Mouse (Mus musculus) cerebellum, postnatal 36 days (tissue): Measurements from ENCODE around the gene Hint2.

Experiments used
- DNase-seq, 2 experiments: peaks; one replicate each; pipeline ENCODE4 v3.0.0; 2021 to 2022; ENCODE audit warnings: mixed read lengths in 2 of 2

Gene Hint2

DNA sequence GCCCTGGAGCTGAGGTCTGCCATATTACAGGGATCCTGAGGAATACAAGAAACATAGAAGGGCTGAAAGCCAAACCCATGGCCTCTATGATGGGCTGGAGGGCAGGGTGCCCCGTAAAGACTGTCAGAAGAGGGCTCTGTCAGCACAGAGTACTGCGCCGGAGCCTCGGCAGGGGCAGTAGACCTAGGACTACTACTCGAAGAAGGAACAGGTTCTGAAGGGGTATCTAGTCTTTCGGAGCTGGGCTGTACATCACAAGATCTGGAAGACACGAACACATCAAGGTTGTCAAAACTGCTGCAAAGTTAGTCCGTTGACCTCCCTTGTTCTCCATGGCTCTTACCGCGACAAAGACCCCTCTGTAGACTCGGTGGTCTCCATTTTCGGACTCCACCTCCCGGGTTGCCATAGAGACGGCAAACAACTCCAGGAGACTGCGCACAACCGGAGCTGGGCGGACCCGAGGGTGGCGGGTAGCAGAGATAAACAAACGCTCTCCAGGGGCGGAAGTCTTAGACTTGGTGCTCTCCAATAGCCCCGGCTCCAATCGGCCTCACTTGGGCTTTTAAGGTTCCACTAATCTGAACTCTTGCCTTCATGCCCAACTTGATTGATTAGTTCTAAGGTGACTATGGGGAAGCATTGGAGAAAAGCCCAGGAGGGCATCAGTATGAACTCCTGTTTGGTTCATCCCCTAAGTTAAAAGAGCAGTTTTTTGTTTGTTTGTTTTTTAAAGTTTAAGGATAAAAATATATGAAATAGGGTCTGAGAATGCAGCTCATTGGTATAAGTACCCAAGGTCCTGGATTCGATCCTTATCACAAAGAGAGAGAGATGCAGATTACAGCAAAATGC, 2.9 kb downstream of the Hint2 start, which contains the start of gene Spag8:
Spag8 (minus strand) TSS at position 434 of the 855 bp plus-strand sequence.
- no peak for DNase-seq

DNA sequence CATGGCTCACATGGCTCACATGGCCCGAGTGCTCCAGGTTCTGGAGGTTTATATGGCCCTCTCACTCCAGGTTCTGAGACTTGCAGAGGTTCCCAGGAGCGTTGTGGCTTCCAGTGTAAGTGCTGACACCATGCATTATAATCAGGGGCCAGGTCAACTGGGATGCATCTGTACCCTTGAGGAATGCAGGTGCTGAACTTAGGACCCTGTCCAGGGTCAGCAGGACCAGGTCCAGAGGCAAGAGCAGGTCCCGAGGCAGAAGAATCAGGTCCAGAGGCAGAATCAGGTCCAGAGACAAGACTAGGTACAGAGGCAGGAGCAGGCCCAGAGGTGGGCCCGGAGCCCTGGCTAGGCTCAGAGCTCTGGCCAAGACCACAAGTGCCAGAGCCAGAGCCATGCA, 3.5 kb downstream of the Hint2 start:
- no peak for DNase-seq

DNA sequence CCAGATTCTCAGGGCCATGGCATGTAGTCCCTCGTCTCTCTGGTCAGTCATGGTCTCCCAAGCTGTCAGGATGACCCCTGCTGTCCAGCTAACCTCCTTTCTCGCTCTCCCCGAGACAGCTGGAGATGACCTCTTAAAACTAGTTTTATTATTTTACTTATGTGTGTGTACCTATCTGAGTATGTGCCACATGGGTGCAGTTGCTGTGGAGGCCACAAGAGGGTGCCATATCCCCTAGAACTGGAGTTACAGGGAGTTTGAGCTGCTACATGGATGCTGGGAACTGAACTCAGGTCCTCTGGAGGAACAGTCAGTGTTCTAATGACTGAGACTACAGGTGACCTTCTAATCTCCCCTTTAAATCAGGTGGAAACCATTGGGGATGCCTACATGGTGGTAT, 6.5 kb downstream of the Hint2 start:
- DNase-seq: no peak

DNA sequence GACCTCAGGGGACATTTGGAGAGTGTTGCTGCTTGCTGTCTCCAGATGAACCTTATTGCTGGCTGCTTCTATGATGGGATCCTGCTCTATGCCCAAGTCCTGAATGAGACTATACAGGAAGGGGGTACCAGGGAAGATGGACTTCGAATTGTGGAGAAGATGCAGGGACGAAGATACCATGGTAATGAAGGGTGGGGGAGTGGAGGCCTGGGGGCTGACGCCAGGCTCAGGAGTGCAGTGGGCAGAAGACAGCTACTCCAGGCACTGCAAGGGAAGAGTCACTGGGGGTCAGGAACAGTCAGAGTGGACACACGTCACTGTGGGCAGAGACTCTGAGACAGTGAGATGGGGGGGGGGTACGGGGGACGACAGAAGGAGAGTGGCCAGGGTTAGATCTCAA, 15.8 kb downstream of the Hint2 start:
- no peak for DNase-seq

DNA sequence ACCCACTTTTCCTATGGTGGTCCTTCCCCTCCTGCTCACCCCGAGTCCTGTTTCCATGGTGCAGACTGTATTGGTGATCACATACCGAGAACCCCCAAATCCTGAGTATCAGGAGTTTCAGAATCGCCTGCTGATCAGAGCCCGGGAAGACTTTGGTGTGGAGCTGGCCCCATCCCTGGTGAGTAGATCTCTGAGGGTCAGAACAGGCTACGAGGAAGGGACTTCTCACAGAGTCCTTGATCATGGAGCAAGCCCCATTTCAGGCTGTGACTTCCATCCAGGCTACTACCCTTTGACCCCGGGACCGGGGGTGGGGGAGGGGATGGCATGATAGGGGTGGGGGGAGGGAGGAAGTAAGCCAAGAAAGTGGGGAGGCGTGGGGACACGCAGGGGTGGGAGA, 16.2 kb downstream of the Hint2 start:
- DNase-seq: no peak

DNA sequence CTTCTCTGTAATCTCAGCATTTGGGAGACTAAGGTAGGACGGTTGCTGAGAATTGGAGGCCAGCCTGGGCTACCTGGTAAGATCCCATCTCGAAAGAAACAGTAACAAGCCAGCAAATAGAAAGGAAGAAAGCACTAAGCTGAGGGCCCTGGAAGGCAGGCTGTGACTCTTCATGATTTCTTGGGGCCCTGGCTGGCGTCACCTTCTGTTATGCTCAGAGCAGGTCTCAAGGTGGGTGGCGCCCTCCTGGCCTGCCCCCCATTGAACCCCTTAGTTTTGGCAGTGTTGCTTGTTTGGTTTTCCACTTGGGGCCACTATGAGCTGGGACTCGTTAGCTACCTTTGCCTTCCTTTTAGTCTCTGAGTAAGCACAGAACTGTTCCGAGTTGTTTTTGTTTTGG, 19.5 kb downstream of the Hint2 start:
- DNase-seq: no peak

DNA sequence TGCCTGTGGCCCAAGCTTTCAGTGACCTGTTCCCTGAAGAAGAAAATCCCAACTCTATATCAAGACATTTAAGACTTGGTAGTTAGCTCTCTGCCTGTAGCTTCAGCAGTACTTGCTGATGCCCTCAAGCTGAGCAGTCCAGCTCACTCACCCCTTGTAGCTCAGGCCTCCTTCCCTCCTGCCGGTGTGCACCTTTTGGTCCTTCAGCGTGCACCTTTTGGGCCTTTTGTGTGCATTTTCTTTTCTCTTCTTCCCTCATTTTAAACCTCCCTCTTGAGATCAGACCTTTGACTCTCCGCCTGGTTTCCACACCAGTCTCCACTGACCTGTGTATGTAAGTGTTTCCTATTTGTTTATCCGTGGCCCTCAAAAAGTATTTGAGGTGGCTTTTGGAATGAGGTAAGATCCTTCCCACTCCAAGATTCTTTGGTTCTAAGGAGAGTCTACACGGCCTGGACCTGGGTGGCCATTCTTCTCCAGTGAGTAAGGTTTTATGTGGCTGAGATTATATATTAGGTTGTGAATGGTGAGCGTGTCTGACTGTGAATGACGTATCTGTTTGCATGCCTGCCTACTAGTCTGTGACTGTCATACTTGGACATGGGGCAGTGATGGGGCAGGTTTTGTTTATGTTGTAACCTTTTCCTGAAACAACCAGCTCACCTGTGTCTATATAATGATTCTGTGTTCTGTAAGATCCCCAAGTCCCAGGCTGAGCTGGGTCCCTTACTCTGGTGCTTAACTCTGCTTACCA, 21.5 kb downstream of the Hint2 start:
- no peak for DNase-seq

DNA sequence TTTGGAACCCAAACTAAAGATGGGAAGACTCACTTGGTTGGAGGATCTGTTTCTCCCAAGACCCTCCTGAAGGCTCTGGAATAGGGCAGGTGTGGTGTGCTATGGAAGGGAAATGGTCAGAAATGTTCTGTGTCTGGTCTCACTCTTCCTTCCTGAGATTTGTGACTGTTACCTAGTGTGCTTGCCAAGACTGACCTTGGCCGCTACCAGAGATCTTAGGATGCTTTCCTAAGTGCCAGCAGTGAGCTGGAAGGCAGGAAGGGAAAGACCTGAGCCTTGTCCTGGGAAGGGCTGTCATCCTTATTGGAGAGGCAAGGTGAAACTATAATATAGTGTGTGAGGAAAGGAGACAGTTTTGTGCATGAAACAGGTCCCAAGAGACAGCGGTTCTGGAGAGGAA, 22.5 kb downstream of the Hint2 start:
- DNase-seq: no peak

DNA sequence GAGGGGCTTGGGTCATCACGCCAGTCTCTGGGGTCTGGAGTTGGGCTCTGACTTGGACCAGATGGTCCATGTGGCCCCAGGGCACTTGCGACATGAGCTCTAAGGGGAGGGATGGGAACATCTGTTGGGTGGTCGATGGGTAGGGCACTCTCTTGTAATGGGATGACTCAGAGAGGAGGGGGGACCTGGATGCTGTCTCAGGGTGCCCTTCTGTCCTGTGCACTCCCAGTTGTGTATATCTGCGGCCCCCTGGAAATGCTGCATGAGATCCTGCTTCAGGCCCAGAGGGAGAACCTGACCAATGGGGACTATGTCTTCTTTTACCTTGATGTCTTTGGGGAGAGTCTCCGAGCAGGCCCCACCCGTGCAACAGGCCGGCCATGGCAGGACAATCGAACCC, 23.0 kb downstream of the Hint2 start:
- no peak for DNase-seq

DNA sequence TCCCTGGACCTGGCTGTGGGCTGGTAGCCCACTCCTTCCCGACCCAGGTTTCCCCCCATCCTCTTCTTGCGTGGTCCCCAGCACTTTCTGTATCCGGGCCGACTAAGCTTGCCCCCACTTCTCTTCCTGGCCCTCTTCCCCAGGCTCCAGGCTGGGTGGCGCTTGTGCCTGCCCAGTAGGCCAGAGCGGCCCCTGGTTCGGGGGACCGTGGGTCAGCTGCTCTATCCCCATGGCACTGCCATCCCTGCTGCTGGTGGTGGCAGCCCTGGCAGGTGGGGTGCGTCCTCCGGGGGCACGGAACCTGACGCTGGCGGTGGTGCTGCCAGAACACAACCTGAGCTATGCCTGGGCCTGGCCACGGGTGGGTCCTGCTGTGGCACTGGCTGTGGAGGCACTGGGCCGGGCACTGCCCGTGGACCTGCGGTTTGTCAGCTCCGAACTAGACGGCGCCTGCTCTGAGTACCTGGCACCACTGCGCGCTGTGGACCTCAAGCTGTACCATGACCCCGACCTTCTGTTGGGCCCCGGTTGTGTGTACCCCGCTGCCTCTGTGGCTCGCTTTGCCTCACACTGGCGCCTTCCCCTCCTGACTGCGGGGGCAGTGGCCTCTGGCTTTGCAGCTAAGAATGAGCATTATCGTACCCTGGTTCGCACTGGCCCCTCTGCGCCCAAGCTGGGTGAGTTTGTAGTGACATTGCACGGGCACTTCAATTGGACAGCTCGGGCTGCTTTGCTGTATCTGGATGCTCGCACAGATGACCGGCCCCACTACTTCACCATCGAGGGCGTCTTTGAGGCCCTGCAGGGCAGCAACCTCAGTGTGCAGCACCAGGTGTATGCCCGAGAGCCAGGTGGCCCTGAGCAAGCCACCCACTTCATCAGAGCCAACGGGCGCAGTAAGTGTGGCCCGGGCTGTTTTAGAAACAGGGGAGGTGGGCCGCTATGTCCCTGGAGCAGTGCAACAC, 24.0 kb downstream of the Hint2 start:
- peak; percentile 57 to 58 for DNase-seq

DNA sequence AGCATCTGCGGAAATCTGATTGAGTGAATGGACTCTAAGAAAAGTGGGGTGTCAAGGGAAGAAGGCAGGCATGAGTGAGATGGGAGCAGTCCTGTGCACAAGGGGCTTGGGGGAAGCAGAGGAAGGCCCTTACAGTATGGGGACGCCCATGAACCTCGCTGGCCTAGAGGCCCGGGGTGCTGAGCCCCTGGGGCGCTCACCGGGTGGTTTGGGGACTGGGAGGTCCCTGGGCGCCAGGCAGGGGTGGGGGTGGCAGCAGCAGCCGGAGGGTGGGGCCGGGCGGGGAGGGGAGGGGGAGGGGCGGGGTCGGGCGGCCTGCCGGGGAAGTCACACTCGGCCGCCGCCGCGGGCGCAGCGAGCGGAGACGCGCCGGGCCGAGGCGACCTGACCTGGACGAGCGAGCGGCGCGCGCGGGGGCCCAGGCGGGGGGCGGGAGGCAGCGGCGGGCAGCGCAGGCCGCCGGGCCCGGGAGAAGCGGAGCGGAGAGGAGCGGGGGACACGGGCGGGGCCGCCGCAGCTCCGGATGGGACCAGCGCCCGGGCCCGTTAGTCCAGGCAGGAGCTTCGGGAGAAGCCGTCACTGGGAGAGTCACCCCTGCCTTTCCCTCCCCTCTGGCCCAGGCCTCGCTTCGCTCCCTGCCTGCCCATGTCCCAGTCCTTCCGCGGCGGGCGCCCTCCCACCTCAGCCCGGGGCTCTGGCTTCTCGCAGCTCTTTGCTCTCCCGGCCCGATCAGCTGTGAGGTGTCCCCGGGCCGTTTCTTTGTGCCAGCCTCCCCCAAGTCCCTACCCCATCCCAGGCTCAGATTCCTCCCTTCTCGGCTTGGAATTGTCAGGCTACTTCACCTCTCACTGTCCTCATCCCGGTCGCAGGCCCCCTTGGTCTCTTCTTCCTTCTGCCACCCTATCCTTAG, 25.0 kb downstream of the Hint2 start, which contains the start of gene Npr2:
Npr2 (plus strand) TSS at position 890 of the 910 bp plus-strand sequence.
- DNase-seq: peak; percentile 65 to 68

DNA sequence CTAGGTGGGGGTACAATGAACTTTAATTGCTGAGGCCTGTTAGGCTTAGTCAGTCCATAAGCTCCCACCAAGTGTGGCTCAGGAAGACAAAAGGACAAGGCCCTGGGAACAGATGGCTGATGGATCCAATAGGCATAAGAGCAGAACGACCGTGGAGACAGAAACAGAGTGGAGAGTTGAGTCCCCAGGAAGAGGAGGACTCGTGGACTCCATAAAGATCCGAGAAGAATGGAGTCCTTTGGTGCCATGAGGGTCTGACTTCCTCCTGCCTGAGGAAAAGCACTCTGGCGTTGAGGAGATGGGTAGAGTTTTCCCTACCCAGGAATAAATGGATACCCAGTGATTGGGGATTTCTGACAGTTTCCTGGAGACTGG, 25.6 kb downstream of the Hint2 start:
- DNase-seq: no peak

DNA sequence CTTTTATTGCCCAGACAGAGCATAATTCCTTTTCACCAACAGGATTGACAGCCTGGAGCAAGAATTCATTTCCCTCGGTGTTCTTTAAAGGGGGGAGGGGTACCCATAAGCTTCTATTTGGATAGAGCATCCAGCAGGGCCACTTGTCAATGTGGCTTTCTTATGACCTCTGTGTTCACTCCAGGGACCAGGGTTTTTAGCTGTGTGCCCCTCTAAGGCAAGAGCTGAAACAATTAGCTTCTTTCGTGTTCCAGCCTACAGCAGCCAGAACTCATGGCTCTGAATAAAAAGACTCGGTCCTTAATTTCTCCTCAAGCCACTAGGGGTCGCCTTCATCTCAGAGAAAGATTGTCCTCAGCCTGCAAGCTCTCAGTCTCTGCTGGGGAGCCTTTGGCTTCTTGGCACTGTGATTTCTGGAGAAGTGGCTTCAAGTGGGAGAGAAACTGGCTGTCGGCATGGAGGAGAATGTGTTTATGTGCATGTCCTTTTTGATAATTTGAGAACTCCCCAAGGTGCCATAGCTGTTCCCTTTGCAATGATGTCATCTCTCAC, 26.2 kb downstream of the Hint2 start:
- DNase-seq: peak; percentile 81 to 92

DNA sequence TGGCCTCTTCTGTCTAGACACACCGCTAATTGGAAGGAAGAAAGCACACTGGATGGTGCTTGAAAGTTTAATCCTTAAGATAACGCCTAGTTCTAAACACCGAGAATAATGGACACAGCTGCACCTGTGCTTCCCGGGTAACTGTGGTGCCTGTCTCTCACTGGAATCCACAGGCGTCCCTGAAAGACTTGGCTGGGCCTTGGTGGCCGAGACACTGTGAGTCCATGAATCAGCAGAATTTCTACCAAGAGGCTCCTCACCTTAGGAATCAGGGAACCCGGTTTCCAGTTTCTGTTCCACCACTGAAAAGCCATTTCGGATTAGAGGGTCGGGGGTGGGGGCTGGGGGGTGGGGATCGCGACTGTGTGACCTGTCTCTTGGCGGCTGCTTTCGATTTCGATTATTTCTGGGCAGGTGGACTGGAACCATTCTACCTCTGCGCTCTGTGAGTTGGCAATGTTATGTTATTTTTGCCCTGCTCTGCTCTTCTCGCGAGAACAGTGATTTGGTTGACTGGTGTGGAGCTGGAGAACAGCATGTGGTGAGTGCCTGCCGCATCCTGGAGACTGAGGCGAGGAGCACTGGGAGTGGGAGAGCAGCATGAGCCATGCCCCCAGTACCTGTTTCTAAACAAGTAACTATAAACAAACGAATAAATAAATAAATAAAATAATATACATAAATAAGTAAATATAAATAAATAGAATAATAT, 27.0 kb downstream of the Hint2 start:
- DNase-seq: peak; percentile 38 to 47

DNA sequence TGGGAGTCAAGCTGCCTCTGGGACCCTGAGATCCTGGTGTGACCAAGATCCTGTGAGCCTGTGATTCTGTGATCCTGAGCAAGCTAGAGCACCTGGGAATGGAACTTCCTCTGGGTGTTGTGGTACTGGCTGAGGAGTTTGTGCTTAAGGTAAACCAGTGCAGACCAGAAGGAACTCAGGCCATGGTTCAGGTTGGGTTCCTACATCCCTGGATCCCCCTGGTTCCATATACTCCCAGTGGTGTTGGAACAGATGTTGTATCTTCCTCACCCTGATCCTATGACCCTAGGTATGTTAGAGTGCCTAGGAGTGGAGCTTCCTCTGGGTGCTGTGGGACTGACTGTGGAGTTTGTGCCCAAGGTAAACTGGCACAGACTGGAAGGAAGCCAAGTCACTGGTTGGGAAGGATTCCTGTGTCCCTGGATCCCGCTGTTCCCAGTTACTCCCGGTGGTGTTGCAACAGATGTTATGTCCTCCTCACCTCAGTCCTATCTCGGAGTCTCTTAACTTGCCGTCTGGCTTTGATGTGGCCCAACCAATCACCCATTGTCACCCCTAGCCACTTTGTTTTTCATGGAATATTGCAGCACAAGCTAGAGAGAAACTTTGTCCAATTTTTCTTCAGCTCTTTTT, 36.0 kb downstream of the Hint2 start:
- no peak for DNase-seq

DNA sequence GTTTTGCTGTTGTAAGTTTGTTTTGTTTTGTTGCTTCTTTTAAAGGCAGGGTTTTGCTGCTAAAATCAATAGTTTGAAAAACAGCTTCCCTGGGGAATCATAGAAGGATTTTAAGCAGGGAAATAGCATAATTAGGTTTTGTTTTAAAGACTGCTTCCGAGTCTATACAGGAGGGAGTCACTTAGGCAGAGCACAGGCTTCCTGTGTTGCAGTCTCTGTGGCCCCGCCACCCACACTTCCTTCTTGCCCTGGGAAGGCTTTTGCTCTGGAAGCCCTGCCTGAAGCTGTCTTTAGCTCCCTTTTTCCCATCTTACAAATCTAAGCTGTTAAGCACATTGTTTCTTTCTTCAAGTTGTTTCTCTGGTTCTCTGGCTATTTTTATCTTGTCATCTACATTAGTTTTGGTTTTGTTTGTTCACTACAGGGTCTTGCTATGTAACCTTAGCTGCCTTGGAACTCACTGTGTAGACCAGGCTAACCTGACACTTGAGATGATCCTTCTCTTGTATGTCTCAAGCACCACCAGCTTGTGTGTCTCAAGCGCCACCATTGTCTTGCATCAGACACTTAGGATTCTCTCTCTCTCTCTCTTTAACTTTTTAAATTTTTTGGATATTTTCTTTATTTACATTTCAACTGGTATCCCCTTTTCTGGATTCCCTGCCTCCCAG, 43.1 kb downstream of the Hint2 start:
- no peak for DNase-seq

DNA sequence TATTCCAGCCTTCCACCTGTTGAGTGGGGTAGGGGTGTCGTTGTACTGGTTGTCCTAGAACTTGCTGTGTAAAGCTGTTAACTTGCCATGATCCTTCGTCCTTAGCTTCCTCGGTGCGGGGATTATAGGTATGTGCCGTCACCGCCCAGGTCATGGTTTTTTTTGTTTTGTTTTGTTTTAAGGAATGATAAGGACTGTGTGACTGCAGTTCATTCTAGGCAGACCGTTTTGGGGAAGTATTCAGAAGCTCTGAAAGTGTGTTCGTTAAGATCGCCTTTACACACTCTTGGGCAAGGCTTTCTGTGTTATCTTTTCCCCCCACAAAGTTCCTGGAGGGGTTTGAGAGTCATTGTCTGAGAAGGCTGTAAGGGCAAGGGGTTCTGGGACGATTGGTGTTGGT, 43.7 kb downstream of the Hint2 start:
- no peak for DNase-seq

DNA sequence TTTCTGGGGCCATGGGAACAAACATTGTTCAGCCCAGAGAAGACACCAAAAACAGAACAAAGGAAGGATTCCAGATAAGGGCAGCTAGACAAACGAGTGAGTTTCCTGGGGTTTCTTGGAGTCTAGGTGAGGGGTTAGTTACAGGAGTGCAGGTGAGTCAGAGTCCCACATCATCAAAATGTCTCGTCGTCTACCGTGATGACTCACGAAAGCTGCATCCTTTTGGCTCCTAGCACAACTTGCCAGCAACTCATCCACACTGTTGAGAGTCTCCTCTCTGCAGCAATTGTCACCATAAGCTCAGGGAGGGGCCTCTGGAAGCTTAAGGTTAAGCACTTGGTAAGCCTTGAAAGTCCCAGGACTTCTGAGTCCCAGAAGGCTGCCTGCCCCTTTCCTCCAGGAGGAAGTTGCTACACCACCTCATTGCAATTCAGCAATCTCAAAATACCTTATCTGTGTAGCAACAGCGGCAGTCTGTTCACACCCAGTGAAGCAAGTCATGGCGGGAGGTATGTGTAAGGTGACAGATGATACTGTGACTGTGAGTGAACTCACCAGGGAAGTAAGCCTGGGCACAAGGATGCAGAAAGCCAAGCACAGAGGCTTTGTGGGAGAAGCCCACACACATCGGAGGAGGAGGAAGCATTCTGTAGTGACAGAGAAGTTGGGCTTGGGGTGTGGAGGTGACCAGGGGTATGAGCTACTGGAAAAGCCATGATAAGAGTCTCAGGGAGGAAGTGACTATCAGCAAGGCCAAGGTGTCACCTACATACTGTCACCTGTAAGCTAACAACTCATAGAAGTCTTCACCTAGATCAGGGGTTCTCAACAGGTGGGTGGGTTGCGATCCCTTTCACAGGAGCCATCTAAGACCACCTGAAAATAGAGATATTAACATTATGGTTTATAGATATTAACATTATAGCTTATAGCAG, 51.2 kb downstream of the Hint2 start:
- DNase-seq: no peak
